Mouse (Mus musculus): Measurements from ENCODE around the gene Kcnj12.

GRCm38 (mm10) chr11:61004781-61005180 is 17.6 kb upstream of the Kcnj12 start:
- TF ChIP-seq CTCF (IDR thresholded peaks at IDR 0.05; ENCODE audit: low read depth) = no peak
- TF ChIP-seq EP300 (optimal IDR thresholded peaks at IDR 0.05) = no peak

Measured in stomach, postnatal 0 days (tissue).